Mouse (Mus musculus): ENCODE data around the gene Ero1l. TPM values are rescaled to one million over a fixed set of nuclear protein-coding genes. Genes with fewer than 3 reads are reported as not detected.
A peak's percentile ranks its signal among the peaks of the same experiment; 100 is the strongest.

The Ero1l gene
- polyA plus RNA-seq, 1 experiment from 2014 or later = 28.5 TPM

GRCm38 (mm10) chr14:45322450-45322849 lies 3.9 kb upstream of the Ero1l start:
- Histone ChIP-seq H3K9me3 (no peaks in the 10 kb centered on the region), H3K27me3 (no peaks in the 10 kb centered on the region), H3K4me3 (replicated peaks) (no peak overlapping the region), H3K36me3 (no peaks in the 10 kb centered on the region), H3K4me1 (replicated peaks) (peaks cover 3% of the 10 kb centered on the region), H3K27ac (no peak overlapping the region), H3K9ac (replicated peaks) (no peak overlapping the region), H3K4me2 (no peak overlapping the region)
- ATAC-seq (ENCODE audit: insufficient number of reproducible peaks, insufficient read depth, low FRiP score, low TSS enrichment, low read depth) = no peak
- WGBS = 85% methylated on average over 2 of the region's 2 CpGs

- no peaks in the 10 kb centered on the region for H3K9me3 ChIP-seq
- no peaks in the 10 kb centered on the region for H3K36me3 ChIP-seq
- no peak overlapping the region for H3K4me3 ChIP-seq (replicated peaks)
- no peak overlapping the region for H3K4me2 ChIP-seq
- no peaks in the 10 kb centered on the region for H3K27me3 ChIP-seq
- no peak overlapping the region for H3K27ac ChIP-seq
- ATAC-seq (ENCODE audit: insufficient number of reproducible peaks, insufficient read depth, low FRiP score, low TSS enrichment, low read depth) = no peak
- no peak overlapping the region for H3K9ac ChIP-seq (replicated peaks)
- WGBS = 81% methylated on average over 5 of the region's 5 CpGs
- peaks cover 9% of the 10 kb centered on the region for H3K4me1 ChIP-seq (replicated peaks)
Observed at GRCm38 (mm10) chr14:45321622-45322021, 3.1 kb upstream of the Ero1l start.

GRCm38 (mm10) chr14:45321067-45321466 lies 2.5 kb upstream of the Ero1l start:
- Histone ChIP-seq H3K4me3 (replicated peaks) (no peak overlapping the region), H3K9me3 (no peaks in the 10 kb centered on the region), H3K9ac (replicated peaks) (no peak overlapping the region), H3K4me1 (replicated peaks) (peaks cover 9% of the 10 kb centered on the region), H3K27ac (no peak overlapping the region), H3K36me3 (no peaks in the 10 kb centered on the region), H3K4me2 (no peak overlapping the region), H3K27me3 (no peaks in the 10 kb centered on the region)
- no peak for ATAC-seq (ENCODE audit: insufficient number of reproducible peaks, insufficient read depth, low FRiP score, low TSS enrichment, low read depth)
- 87% methylated on average over 3 of the region's 3 CpGs for WGBS

GRCm38 (mm10) chr14:45320111-45320510 lies 1.5 kb upstream of the Ero1l start:
- peaks cover 11% of the 10 kb centered on the region for H3K4me1 ChIP-seq (replicated peaks)
- H3K27ac ChIP-seq = no peak overlapping the region
- no peaks in the 10 kb centered on the region for H3K27me3 ChIP-seq
- ATAC-seq (ENCODE audit: insufficient number of reproducible peaks, insufficient read depth, low FRiP score, low TSS enrichment, low read depth) = no peak
- H3K9me3 ChIP-seq = no peaks in the 10 kb centered on the region
- H3K9ac ChIP-seq (replicated peaks) = no peak overlapping the region
- H3K36me3 ChIP-seq = no peaks in the 10 kb centered on the region
- H3K4me2 ChIP-seq = no peak overlapping the region
- H3K4me3 ChIP-seq (replicated peaks) = no peak overlapping the region
- WGBS = 81% methylated on average over 4 of the region's 4 CpGs

GRCm38 (mm10) chr14:45319237-45319610 lies 653 bp upstream of the Ero1l start:
- ATAC-seq (ENCODE audit: insufficient number of reproducible peaks, insufficient read depth, low FRiP score, low TSS enrichment, low read depth) = no peak
- 71% methylated on average over 3 of the region's 3 CpGs for WGBS
- Histone ChIP-seq H3K9me3 (no peaks in the 10 kb centered on the region), H3K27ac (no peak overlapping the region), H3K4me3 (replicated peaks) (peak overlapping the region; percentile 85; the same call in 1 of the 2 replicates), H3K9ac (replicated peaks) (no peak overlapping the region), H3K27me3 (no peaks in the 10 kb centered on the region), H3K4me2 (peak overlapping the region; percentile 76; the same call in 1 of the 2 replicates), H3K4me1 (replicated peaks) (peaks cover 16% of the 10 kb centered on the region), H3K36me3 (no peaks in the 10 kb centered on the region)

GRCm38 (mm10) chr14:45317921-45318411 lies 605 bp downstream of the Ero1l start:
- H3K4me1 ChIP-seq (replicated peaks) = peaks cover 16% of the 10 kb centered on the region
- H3K27me3 ChIP-seq = no peaks in the 10 kb centered on the region
- H3K9ac ChIP-seq (replicated peaks) = peak overlapping the region; percentile 91
- no peaks in the 10 kb centered on the region for H3K9me3 ChIP-seq
- peak overlapping the region; percentile 85 for H3K4me3 ChIP-seq (replicated peaks)
- H3K4me2 ChIP-seq = peak overlapping the region; percentile 76
- ATAC-seq (ENCODE audit: insufficient number of reproducible peaks, insufficient read depth, low FRiP score, low TSS enrichment, low read depth) = 0 out of 2 replicates have a peak, but pooled peaks have one; percentile 9
- WGBS = under 1% methylated on average over 36 of the region's 38 CpGs
- H3K36me3 ChIP-seq = no peaks in the 10 kb centered on the region
- peak overlapping the region; percentile 87 for H3K27ac ChIP-seq

GRCm38 (mm10) chr14:45316927-45317326 lies 1.6 kb downstream of the Ero1l start:
- H3K4me3 ChIP-seq (replicated peaks) = peak overlapping the region; percentile 85

GRCm38 (mm10) chr14:45310101-45310500 lies 8.5 kb downstream of the Ero1l start:
- H3K4me1 ChIP-seq (replicated peaks) = peaks cover 4% of the 10 kb centered on the region; the same call in 1 of the 2 replicates
- WGBS = 86% methylated on average over 14 of the region's 14 CpGs
- no peak overlapping the region for H3K4me2 ChIP-seq
- H3K27ac ChIP-seq = no peak overlapping the region
- H3K4me3 ChIP-seq (replicated peaks) = no peak overlapping the region
- H3K36me3 ChIP-seq = peaks cover 3% of the 10 kb centered on the region; the same call in 1 of the 2 replicates
- H3K9me3 ChIP-seq = no peaks in the 10 kb centered on the region
- ATAC-seq (ENCODE audit: insufficient number of reproducible peaks, insufficient read depth, low FRiP score, low TSS enrichment, low read depth) = peak; percentile 37; the same call in 1 of the 2 replicates
- H3K9ac ChIP-seq (replicated peaks) = no peak overlapping the region
- H3K27me3 ChIP-seq = no peaks in the 10 kb centered on the region

More at GRCm38 (mm10) chr14:45316927-45317326, 1.6 kb downstream of the Ero1l start:
- WGBS = 80% methylated on average over 5 of the region's 5 CpGs
- Histone ChIP-seq H3K9me3 (no peaks in the 10 kb centered on the region), H3K4me2 (peak overlapping the region; percentile 76), H3K4me1 (replicated peaks) (peaks cover 16% of the 10 kb centered on the region), H3K27ac (no peak overlapping the region), H3K9ac (replicated peaks) (no peak overlapping the region), H3K36me3 (no peaks in the 10 kb centered on the region), H3K27me3 (no peaks in the 10 kb centered on the region)
- ATAC-seq (ENCODE audit: insufficient number of reproducible peaks, insufficient read depth, low FRiP score, low TSS enrichment, low read depth) = no peak

GRCm38 (mm10) chr14:45309646-45310045 lies 8.9 kb downstream of the Ero1l start:
- Histone ChIP-seq H3K27me3 (no peaks in the 10 kb centered on the region), H3K27ac (no peak overlapping the region), H3K9ac (replicated peaks) (no peak overlapping the region), H3K9me3 (no peaks in the 10 kb centered on the region), H3K4me3 (replicated peaks) (no peak overlapping the region), H3K36me3 (peaks cover 6% of the 10 kb centered on the region; the same call in 1 of the 2 replicates), H3K4me2 (no peak overlapping the region), H3K4me1 (replicated peaks) (0 out of 2 replicates have a peak, but pooled peaks cover 3% of the 10 kb centered on the region)
- 91% methylated on average over 13 of the region's 13 CpGs for WGBS
- no peak for ATAC-seq (ENCODE audit: insufficient number of reproducible peaks, insufficient read depth, low FRiP score, low TSS enrichment, low read depth)

GRCm38 (mm10) chr14:45307630-45308328 lies 10.8 kb downstream of the Ero1l start:
- ATAC-seq (ENCODE audit: insufficient number of reproducible peaks, insufficient read depth, low FRiP score, low TSS enrichment, low read depth) = no peak
- no peak overlapping the region for H3K9ac ChIP-seq (replicated peaks)
- WGBS = 89% methylated on average over 8 of the region's 8 CpGs

GRCm38 (mm10) chr14:45305852-45306251 lies 12.7 kb downstream of the Ero1l start:
- Histone ChIP-seq H3K27me3 (no peaks in the 10 kb centered on the region), H3K4me2 (no peak overlapping the region), H3K4me3 (replicated peaks) (no peak overlapping the region), H3K9ac (replicated peaks) (no peak overlapping the region), H3K27ac (no peak overlapping the region), H3K4me1 (replicated peaks) (no peaks in the 10 kb centered on the region), H3K36me3 (peaks cover 16% of the 10 kb centered on the region; the same call in 1 of the 2 replicates), H3K9me3 (no peaks in the 10 kb centered on the region)
- ATAC-seq (ENCODE audit: insufficient number of reproducible peaks, insufficient read depth, low FRiP score, low TSS enrichment, low read depth) = no peak
- 94% methylated on average over 5 of the region's 5 CpGs for WGBS

More at GRCm38 (mm10) chr14:45307630-45308328, 10.8 kb downstream of the Ero1l start:
- no peak overlapping the region for H3K27ac ChIP-seq
- no peak overlapping the region for H3K4me2 ChIP-seq
- H3K9me3 ChIP-seq = no peaks in the 10 kb centered on the region
- no peak overlapping the region for H3K4me3 ChIP-seq (replicated peaks)
- H3K27me3 ChIP-seq = no peaks in the 10 kb centered on the region
- H3K4me1 ChIP-seq (replicated peaks) = no peaks in the 10 kb centered on the region
- peaks cover 6% of the 10 kb centered on the region; the same call in 1 of the 2 replicates for H3K36me3 ChIP-seq
